Mouse (Mus musculus) frontal cortex, postnatal 25 days (tissue): ENCODE results near the gene Jag2.
A peak's percentile ranks its signal among the peaks of the same experiment; 100 is the strongest.

Experiments
- DNase-seq, 2 experiments: peaks; one replicate each; pipeline ENCODE4 v3.0.0; 2022; ENCODE audit warnings: low spot score in 2 of 2

Jag2 gene

DNA sequence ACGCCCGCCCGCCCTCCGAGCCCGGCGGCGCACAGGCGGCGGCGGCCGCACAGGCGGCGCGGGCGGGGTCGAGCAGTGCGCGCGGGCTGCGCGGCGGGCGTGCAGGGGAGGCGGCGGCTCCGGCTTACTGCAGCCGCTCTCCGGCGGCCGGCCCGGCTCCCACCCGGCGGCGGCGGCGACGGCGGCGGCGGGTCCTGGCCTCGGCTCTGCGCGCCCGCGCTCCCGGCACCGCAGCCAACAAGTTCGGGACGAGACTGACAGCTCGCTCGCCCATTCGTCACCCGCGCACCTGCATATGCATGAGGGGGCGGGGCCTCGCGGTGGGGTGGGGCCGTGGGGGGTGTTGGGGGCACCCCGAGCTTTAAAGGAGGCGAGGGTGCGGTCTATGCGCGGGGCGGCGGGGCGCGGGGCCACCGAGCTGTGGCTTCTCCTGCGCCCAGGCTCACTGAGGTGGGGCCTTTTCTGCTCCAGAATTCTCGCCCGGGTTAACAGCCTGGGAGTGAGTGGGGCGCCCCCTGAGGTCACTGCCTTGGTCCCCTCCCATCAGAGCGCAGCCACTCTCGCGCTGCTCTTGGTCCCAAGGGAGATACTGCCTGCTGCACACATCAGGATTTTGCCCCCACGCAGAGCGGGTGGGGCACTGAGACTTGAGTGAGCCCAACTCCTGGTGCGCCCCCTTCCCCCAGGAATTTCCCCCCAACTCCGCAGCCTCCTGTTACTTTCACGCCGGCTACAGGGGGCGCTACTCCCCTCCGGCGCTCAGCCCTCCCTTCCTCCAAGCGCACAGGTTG, at the start of gene Jag2:
TSS of gene Jag2 (minus strand) at position 215 of the 791 bp plus-strand sequence.
- DNase-seq: peak; percentile 53 to 56

DNA sequence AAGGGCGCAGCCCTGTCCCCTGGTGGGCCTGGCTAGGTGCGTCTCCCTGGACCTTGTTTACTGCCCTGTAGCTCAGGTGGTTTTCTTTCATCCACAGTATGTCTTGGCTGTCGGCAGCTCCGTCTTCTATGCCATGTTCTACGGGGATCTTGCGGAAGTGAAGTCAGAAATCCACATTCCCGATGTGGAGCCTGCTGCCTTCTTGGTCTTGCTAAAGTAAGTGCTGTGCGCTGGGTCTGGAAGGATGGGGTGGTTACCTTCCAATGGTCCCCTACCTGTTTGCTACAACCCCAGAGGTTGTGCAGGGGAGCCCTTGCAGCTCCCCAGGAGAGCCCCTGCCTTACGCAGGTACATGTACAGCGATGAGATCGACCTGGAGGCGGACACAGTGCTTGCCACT, 47.6 kb upstream of the Jag2 start:
- DNase-seq: no peak

DNA sequence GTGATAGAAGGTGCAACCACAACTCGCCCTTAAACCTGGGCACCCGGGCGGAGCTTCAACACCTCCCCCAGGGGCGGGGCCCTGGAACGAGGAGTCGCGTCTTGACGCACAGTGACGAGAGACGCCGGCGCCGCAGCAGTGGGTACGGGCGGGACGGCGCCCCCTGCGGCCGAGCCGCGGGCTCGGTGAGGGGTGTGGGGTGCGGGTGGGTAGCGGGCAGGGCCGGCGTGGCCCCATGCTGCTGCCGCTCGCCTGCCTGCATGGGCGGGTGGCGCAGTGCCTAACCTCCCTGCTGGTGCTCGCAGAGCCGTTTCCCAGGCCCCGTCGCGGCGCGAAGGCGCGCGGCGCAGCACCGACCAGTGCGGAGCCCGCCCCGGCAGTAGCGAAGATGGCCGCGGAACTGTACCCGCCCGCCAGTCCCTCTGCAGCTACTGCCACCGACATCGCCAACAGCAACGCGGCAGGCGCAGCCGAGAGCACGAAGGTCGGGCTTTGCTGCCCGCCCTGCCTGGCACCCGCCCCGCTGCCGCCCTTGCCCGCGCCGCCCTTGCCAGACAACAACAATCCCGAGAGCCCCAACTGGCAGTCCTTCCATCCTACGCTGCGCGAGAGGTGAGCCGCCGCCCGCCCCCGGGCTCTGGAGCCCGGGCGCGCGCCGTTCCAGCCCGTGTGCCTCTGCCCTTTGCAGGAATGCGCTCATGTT, 46.9 kb upstream of the Jag2 start, which contains the start of gene Btbd6:
TSS of gene Btbd6 (plus strand) at position 112 of the 703 bp plus-strand sequence.
- DNase-seq: peak; percentile 72 to 84

DNA sequence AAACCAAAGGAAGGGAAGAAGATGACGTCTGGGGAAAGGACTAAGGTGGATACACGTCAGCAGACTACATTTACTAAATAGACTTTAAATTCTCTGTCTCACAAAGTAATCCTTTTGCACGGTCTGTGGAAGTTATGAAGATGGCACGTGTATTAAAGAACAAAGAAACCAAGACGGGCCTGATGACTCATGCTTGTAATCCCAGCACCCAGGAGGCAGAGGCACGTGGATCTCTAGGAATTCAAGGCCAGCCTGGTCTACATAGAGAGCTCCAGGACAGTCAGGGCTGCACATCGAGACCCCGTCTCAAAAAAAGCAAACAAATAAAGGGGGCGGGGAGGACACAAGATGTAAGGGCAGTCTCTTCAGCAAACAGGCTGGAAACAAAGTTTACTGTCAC, 45.2 kb upstream of the Jag2 start:
- no peak for DNase-seq

DNA sequence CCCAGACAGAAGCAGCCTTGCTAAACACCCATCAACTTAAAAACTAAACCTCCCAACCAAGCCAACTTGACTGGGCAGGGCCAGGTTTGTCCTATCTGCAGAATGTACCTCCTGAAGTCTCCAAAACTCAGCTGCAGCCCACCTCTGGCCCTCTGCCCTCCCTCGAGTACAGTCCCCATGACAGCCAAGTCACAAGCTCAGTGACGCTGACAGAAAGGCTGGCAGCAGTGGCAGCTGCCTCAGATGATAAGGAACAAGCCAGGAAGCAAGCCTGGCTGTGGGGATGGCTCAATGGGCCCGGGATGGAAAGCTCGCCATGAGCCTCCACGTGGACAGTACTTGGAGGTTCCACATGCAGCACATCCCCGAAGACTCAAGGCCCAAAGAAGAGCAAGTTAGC, 40.0 kb upstream of the Jag2 start:
- DNase-seq: no peak

DNA sequence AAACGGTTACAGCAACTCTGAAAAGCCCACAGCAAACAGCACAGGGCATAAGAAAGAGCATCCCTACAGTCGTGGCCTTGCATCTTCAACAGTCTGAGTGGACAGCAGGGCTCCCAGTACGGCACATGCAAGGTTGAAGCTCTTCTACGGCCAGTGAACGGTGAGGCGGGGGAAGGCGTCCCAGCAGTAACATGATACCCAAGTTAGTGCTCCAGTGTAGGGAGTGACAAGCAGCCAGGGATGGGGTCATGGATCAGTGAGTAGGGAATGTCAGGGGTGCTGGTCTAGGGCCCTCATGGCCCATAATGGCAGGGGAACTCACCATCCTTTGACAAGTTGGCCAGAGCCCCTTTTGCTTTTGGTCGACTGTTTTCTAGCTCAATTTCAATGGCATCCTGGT, 39.4 kb upstream of the Jag2 start:
- no peak for DNase-seq

DNA sequence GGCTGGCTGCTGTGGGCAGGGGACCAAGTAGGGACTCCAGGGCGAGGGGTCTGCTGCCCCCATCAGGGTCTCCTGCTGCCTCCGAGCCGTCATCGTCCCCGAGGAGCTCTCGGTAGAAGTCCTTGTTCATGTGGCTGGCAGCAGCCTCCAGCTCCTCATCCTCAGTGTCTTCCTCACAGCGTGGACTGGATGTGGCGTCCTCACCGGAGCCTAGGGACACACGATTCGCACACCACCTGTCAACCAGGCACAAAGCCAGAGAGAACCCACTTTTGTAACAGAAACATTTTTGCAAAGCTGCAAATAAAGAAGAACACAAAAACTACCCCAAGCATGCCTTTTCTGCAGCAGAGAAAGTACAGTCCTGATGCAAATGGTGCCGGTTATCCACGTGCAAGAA, 36.2 kb upstream of the Jag2 start:
- DNase-seq: no peak

DNA sequence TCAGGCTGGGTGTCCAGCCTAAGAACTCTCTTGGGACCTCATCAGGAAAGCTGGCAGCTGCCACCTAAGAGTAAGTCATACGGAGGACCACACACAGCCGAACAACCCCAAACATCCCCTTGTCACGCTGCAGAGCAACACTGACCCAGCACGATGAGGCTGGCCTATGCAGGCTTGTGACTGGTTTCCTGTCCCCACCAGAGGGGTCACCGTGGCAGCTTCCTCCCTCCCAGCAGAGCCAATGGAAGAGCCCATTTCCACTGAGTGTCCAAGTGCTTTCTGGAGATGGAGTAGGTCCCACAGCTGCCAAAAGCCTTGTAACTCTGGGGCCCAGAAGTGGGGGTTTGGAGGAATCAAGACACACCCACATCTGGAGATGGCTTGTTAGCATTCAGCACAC, 32.3 kb upstream of the Jag2 start:
- no peak for DNase-seq

DNA sequence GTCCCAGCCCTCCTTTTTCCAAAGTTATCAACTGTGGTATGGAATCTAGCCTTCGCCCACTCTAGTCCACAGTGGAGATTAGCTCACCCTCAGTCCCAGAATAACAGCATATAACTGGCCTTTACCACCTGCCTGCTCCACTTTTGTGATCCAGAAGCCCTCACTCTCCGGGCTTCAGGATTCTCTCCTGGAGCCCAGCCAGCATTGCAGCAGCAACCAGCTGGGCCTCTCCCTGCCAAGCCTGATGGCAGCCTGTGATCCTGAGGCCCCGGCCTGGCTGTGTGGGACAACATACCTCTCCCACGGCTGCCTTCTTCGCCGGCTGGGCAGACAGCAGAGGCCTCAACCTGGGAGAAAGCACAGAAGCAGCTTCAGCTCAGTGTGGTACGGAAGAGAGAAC, 31.9 kb upstream of the Jag2 start:
- no peak for DNase-seq

DNA sequence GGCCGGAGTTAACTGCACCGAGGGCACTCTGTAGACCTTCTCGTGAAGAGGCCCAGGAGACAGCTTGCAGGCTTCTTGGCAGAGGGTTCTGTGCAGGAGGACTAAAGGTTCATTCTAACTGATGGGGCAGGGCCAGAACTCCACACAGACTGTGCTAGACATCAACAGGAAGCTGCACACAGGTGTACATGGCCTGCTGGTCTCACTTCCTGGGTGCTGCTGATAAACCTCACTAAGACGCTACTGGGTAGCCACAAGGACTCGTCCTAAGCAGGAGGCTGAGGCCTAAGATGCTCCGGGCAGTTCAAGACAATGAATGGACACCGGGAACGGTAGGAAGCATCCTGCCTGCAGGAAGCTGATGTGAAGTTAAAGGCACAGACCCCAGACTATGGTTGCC, 29.8 kb upstream of the Jag2 start:
- no peak for DNase-seq

DNA sequence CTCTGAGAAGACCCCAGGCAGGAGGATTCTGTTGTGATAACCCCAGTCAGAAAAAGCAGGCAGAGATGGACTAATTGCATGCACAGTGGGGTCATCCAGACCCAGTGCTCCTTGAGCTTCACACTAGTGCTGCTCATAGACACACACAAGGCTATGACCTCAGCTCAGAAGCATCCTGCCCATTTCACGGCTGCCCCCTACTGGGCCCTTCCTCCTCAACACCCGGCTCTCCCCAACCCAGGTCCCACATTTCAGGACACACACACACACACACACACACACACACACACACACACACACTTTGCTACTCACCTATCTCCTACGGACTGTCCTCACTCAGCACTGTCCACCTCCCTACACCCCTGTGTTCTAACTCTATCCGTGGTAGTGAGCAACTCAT, 28.7 kb upstream of the Jag2 start:
- DNase-seq: no peak

DNA sequence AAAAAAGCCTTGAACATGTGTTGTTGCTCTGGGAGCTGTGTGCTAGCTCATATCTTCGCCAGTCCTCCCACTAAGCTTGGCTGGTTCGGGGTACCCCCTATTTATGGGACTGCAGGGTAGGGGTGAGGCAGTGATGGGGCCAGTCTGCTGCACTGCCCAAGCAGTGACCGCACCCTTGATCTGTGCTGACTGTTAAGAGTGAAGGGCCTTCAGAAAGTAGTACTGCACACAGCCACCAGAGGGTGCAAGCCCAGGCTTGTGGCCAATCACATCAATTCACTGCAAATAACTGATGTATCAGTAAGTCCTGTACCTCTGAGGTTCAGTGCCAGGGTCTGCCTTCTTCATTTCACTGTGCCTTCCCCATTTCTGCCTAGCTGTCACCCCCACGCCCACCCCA, 26.2 kb upstream of the Jag2 start:
- peak; percentile 73 to 78 for DNase-seq

DNA sequence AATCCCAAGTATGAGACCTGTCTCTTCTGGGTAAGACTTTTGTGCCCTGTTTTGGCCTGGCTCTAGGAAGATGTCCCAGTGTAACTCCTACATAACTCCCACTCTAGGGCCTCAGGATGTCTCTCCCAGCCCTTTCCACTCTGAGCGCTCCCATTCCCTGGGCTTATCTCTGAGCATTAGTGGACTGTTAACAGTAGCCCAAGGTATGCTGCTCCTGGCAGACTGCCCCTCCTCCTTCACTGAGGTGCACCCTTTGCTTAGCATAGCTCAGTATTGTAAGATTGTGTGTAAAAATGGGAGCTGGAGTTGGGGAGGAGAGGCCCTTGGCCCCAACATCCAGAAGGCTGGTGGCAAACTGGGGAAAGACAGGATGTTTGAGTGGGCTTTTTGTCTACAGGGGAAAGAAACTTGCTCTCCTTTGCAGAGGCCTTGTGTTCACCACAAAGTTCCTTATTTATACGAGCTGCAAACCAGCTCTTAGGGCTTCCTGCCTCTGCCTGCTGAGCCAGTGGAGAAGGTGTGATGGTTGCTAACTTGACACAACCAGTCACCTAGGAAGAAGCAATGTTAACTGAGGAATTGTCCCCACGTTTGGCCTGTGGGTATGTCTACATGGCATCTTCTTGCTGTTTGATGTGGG, 23.5 kb upstream of the Jag2 start:
- no peak for DNase-seq

DNA sequence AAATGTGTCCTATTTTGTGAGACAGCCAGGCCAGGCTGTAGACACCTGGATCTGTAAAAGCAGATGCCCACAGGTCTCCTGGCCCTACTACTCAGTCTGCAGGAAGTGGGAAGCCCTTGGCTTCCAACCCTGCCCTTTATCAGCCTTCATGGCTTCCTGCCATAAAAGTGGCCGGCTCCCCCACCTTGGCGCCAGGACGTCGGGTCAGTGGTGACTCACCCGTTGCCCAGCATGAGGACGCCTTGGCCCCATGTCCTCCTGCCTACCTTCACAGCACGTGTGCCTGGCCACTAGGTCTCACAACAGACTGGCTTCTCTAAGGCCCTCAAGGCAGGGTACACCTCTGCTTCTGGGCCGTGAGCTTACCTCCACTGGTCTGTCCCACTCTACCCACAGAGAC, 22.9 kb upstream of the Jag2 start:
- DNase-seq: no peak

DNA sequence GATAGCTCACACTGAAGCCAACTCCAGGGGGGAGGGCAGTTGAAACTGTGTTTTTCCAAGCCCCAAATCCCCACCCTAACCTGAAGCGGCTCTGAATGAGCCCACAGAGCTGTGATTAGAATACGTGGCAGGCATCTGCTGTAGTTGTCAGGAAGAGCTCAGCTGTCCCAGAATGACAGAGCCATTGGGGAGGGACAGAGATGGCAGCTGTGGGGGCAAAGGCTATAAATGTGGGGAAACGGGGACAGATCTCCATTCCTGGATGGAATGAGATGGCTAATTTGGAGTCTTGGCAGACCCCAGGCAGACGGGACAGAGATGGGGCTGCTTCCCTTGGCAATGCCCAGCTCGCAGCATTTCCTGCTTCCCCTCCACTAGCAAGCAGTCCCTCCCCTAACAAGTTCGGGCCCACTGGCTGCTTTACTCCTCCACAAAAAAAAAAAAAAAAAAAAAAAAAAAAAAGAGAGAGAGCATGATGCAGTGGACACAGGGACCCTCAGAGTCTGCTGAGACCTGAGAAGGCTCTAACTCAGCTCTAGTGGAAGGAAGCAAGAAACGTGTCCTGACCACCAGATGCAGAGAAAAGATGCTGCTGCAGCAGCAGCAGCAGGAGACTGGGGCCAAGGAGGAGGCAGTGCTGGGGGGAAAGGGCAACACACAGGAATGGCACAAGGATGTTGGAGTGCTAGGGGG, 21.7 kb upstream of the Jag2 start:
- no peak for DNase-seq

DNA sequence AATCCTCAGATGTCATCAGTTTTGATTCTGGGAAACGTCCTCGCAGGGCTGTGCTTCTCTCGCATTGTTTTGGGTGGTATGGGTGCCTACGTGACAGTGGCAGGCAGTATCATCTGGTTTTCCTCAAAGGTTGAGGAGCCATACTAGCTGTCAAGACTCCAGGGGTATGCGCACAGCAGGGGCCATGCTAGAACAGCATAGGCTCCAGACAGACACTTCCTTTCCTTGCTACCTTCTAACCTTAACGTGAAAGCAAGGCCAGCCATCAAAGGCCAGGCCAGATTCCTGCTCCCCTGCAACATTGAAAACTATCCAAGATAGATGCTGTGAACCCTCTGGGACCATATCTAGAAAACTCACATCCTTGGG, 21.2 kb upstream of the Jag2 start:
- DNase-seq: no peak

DNA sequence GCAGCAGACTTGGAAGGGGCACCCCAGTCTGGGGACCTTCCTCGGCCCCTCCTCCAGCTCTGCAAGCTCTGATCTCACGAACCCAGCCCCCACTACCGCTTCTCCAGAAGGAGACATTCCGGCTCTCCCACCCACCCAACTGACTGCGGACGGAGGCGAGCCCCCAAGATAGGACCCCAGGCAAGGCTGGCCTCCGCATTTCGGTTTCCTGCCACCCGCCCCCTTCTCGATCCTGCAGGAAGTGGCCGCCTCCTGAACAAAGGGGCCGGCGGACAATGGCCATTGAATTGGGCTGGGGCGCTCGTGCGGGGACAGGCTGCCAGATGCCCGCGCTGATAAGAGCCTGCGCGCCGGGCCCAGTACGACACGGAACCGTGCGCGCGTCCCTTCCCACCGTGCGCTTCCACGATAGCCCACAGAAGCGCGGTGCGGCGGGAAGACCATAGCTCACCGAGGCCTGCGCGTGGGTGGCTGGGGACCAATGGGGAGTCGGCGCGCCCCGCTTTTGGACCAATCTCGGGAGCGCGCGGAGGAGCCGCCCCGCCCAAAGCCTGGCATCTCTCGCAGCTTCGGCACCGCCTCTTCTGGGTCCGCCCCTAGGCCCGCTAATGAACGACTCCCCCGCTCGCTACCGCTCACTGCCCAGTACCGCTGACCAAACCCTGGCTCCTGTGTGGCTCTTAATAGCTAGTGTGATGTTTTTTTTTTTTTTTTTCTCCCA, 20.6 kb upstream of the Jag2 start:
- DNase-seq: peak; percentile 83 to 89

DNA sequence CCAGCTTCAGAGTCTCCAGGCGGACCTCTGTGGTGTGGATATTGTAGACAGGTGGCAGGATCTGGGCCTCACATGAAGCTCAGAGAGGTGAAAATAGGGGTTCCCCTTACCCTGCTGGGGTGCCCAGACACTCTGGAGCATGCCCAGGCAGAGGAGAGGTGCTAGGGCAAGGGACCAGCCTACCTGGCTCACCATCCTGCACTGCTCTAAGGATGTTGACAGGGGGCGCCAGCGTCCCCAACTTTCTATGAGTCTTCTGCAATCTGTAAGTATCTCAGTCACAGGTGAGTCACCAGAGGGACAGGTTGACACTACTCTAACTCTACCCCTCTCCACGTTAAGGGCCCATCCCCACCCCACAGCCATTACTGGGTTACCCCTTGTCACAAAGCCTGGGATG, 17.7 kb upstream of the Jag2 start:
- DNase-seq: no peak

DNA sequence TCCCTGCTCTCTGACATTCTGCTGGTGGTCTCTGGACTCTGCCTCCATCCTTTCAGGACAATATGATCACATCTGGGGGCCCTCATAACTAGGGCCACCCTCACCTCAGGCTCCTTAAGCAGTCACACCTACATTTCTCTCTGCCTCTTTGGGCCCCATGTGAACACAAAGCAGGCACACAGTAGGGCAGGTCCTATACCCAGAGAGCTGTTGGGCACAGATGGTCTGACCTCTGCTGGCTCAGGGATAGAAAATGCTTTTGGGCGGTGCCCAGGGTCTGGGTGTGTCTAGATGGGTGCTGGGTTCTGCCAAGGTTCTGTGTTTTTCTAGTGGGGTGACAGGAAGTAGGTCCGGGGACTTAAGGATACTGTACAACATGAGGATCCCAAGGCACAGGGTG, 14.1 kb upstream of the Jag2 start:
- no peak for DNase-seq

DNA sequence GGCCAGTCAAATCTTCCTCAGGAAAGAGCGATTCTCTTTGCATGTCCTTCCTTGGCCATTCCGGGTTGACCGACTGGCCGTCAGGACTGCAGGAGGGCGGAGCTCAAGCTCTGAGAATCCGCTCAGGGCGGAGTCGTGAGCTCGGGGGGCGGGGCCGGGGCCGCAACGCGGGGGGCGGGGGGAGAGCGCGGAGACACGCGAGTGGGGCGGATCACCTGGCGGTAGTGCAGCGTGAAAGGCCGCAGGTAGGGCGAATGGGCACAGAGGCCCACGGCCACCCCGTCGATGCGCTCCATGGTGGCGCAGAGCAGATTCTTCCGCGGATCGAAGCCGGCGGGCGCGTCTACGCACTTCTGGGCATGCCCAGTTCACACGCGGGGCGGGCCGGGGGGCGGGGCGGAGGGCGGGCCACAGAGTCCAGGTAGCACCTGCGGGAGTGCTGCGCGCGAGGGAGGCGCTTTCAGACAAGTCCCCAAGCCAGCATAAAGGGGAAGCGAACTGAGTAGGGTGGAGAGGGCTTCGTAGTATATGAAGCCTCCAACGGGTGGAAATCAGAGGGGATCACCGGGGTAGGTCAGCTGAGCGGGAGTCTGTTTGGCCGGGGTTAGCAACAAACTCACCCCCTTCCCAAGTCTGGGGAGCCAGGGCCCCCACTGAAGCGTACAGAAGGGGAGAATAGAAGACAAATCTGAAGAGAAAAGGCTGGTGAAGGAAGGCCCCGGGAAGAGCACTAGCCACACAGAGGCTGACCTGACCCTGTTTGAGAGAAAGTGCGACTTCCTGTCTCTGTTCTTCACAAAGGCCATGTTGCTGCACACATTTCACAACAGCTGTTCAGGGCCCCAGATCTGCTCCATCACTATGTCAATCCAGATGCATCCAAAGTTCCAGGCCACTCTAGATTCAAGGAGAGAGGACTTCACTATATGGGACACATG, 12.5 kb upstream of the Jag2 start, which contains the start of gene Nudt14:
TSS of gene Nudt14 (minus strand) at position 349 of the 938 bp plus-strand sequence.
- DNase-seq: peak in 1 of 2 experiments; percentile 48
